In the genomic region with DNA sequence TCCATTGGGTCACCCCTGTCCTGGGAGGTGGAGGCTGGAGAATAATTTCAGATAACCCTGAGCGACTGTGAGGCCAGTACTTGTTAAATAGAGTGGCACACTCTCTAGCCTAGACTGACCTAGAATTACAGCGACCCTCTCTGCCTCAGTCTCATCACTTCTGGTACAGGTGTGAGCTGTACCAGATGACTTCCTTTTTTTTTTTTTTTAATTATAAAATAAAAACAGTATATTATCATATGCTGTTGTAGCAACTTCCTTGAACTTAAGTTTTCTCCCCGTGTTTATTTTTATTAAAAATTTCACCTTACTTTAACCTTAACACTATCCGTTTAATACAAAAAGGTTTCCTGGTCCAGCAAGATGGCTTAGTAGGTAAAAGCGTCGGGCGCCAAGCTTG, we compare ENCODE assay signal across 8 mouse cellular contexts. TPM values are rescaled to one million over a fixed set of nuclear protein-coding genes. Genes with fewer than 3 reads are reported as not detected.
DNase-seq lines count a peak whose midpoint lies in the region; ATAC-seq lines count a peak whose summit lies in the region.
"Had no signal": no experiment of that assay in that cellular context is flagged by ENCODE, and none has a peak within 500 bp of the region (broad histone marks: within the 10 kb centered on the region; RNA-seq: fewer than 3 reads in every experiment).

No protein-coding gene starts in this region.

- H3K4me2 ChIP-seq in neural tube, embryonic 11.5 days (ENCODE audit: low read depth) = peak overlapping the region; percentile 54
- peak overlapping the region; percentile 82 for H3K4me2 ChIP-seq in forebrain, embryonic 13.5 days
- H3K4me2 ChIP-seq in limb, embryonic 15.5 days = peak overlapping the region; percentile 48
- peak overlapping the region; percentile 72 for H3K4me2 ChIP-seq in stomach, embryonic 16.5 days (ENCODE audit: low read depth, low read length)

- H3K9me3 ChIP-seq in neural tube, embryonic 11.5 days (ENCODE audit: control insufficient read depth, low read length) = no peaks in the 10 kb centered on the region
- H3K9me3 ChIP-seq in forebrain, embryonic 13.5 days (replicated peaks) = no peaks in the 10 kb centered on the region
- H3K9me3 ChIP-seq in limb, embryonic 15.5 days = no peaks in the 10 kb centered on the region
- no peaks in the 10 kb centered on the region for H3K9me3 ChIP-seq in stomach, embryonic 16.5 days (replicated peaks; ENCODE audit: control insufficient read depth, low read length)

- H3K27me3 ChIP-seq in neural tube, embryonic 11.5 days (ENCODE audit: control insufficient read depth, insufficient read depth, low read length) = no peaks in the 10 kb centered on the region
- no peaks in the 10 kb centered on the region for H3K27me3 ChIP-seq in forebrain, embryonic 13.5 days
- H3K27me3 ChIP-seq in limb, embryonic 15.5 days = no peaks in the 10 kb centered on the region
- no peaks in the 10 kb centered on the region for H3K27me3 ChIP-seq in stomach, embryonic 16.5 days (ENCODE audit: control insufficient read depth, insufficient read depth, low read length)

- no peak overlapping the region for H3K27ac ChIP-seq in neural tube, embryonic 11.5 days (ENCODE audit: low read depth, low read length)
- peak overlapping the region; percentile 90; the same call in 1 of the 2 replicates for H3K27ac ChIP-seq in forebrain, embryonic 13.5 days
- peak overlapping the region; percentile 99 for H3K27ac ChIP-seq in limb, embryonic 15.5 days
- H3K27ac ChIP-seq in stomach, embryonic 16.5 days (ENCODE audit: low read length) = peak overlapping the region; percentile 100

- H3K9ac ChIP-seq in neural tube, embryonic 11.5 days (ENCODE audit: low read length) = no peak overlapping the region; the same call in 1 of the 2 replicates
- H3K9ac ChIP-seq in forebrain, embryonic 13.5 days = peak overlapping the region; percentile 70; the same call in 1 of the 2 replicates
- H3K9ac ChIP-seq in limb, embryonic 15.5 days = peak overlapping the region; percentile 98
- peak overlapping the region; percentile 98 for H3K9ac ChIP-seq in stomach, embryonic 16.5 days (ENCODE audit: low read length)

- 15% methylated on average over 7 of the region's 7 CpGs for WGBS in neural tube, embryonic 11.5 days
- WGBS in forebrain, embryonic 13.5 days = 14% methylated on average over 7 of the region's 7 CpGs
- 10% methylated on average over 7 of the region's 7 CpGs for WGBS in limb, embryonic 15.5 days
- WGBS in stomach, embryonic 16.5 days = 8% methylated on average over 7 of the region's 7 CpGs

- ATAC-seq in neural tube, embryonic 11.5 days (ENCODE audit: insufficient read depth, low FRiP score, low TSS enrichment) = no peak
- ATAC-seq in forebrain, embryonic 13.5 days = no peak
- no peak for ATAC-seq in limb, embryonic 15.5 days (ENCODE audit: insufficient number of reproducible peaks, low FRiP score, low TSS enrichment, low read depth)
- no peak for ATAC-seq in stomach, embryonic 16.5 days (ENCODE audit: insufficient read depth, low FRiP score)

- DNase-seq in neural tube, embryonic 11.5 days (ENCODE audit: low spot score) = no peak
- DNase-seq in neural tube, embryonic 10.5 days (ENCODE audit: extremely low spot score, low spot score) = no peak
- no peak for DNase-seq in right cerebral cortex, postnatal 36 days (ENCODE audit: low spot score in 2 of 2)
- DNase-seq in gastrocnemius, adult 8-10 months (ENCODE audit: low spot score in 2 of 2) = no peak
- DNase-seq: cerebellum, adult 11 months had no signal

- H3K4me3 ChIP-seq in neural tube, embryonic 11.5 days (ENCODE audit: low read depth, low read length) = peak overlapping the region; percentile 99
- H3K4me3 ChIP-seq in forebrain, embryonic 13.5 days = peak overlapping the region; percentile 100
- peak overlapping the region; percentile 97 for H3K4me3 ChIP-seq in limb, embryonic 15.5 days
- H3K4me3 ChIP-seq in stomach, embryonic 16.5 days (replicated peaks; ENCODE audit: low read length) = peak overlapping the region; percentile 87

- peaks cover 10% of the 10 kb centered on the region for H3K4me1 ChIP-seq in neural tube, embryonic 11.5 days (ENCODE audit: control insufficient read depth, insufficient read depth, low read length)
- peaks cover 27% of the 10 kb centered on the region for H3K4me1 ChIP-seq in forebrain, embryonic 13.5 days
- H3K4me1 ChIP-seq in limb, embryonic 15.5 days = peaks cover 16% of the 10 kb centered on the region; the same call in 1 of the 2 replicates
- H3K4me1 ChIP-seq in stomach, embryonic 16.5 days (ENCODE audit: control insufficient read depth, insufficient read depth, low read length) = peaks cover 3% of the 10 kb centered on the region

- H3K36me3 ChIP-seq in neural tube, embryonic 11.5 days (ENCODE audit: control insufficient read depth, insufficient read depth, low read length) = no peaks in the 10 kb centered on the region
- no peaks in the 10 kb centered on the region for H3K36me3 ChIP-seq in forebrain, embryonic 13.5 days (ENCODE audit: poor library complexity, severe bottlenecking)
- no peaks in the 10 kb centered on the region for H3K36me3 ChIP-seq in limb, embryonic 15.5 days
- H3K36me3 ChIP-seq in stomach, embryonic 16.5 days (ENCODE audit: control insufficient read depth, insufficient read depth, low read length) = no peaks in the 10 kb centered on the region

RNA-seq across cellular contexts. Expression of gene Arf6, which starts 1.0 kb away (rescaled TPM):
- polyA plus RNA-seq in neural tube, embryonic 11.5 days (2014; fragmentation: Nextera tagmentation; extraction: Ambion mirVana) = 52.4 and 55.8 TPM in 2 replicates
- 25.4 and 29.0 TPM in 2 replicates for polyA plus RNA-seq in forebrain, embryonic 13.5 days (2015; fragmentation: Nextera tagmentation; extraction: Ambion mirVana)
- 59.8 and 73.7 TPM in 2 replicates for polyA plus RNA-seq in limb, embryonic 15.5 days (2015; fragmentation: Nextera tagmentation; extraction: Ambion mirVana)
- polyA plus RNA-seq in stomach, embryonic 16.5 days (2015; fragmentation: Nextera tagmentation; extraction: Ambion mirVana) = 39.3 and 42.3 TPM in 2 replicates
- 10 to 100 TPM; 18.4 to 23.3 (median 21.9) TPM for total RNA-seq in gastrocnemius, adult 8-10 months (2022)

RNA-seq across cellular contexts. Expression of gene Gm9887, which starts 1.3 kb away (rescaled TPM):
- polyA plus RNA-seq in neural tube, embryonic 11.5 days (2014; fragmentation: Nextera tagmentation; extraction: Ambion mirVana) = 1.4 and 1.6 TPM in 2 replicates
- polyA plus RNA-seq in forebrain, embryonic 13.5 days (2015; fragmentation: Nextera tagmentation; extraction: Ambion mirVana) = 0.63 and 0.80 TPM in 2 replicates
- polyA plus RNA-seq in limb, embryonic 15.5 days (2015; fragmentation: Nextera tagmentation; extraction: Ambion mirVana) = 1.8 and 2.4 TPM in 2 replicates
- 0.80 and 0.94 TPM in 2 replicates for polyA plus RNA-seq in stomach, embryonic 16.5 days (2015; fragmentation: Nextera tagmentation; extraction: Ambion mirVana)
- under 1 TPM in 1 of 4 experiments, not detected in 3; 0.49 TPM for total RNA-seq in gastrocnemius, adult 8-10 months (2022)

RNA-seq across cellular contexts. Expression of gene Nemf, which starts 14.0 kb away (rescaled TPM):
- 80.3 and 82.1 TPM in 2 replicates for polyA plus RNA-seq in neural tube, embryonic 11.5 days (2014; fragmentation: Nextera tagmentation; extraction: Ambion mirVana)
- 99.3 and 99.9 TPM in 2 replicates for polyA plus RNA-seq in forebrain, embryonic 13.5 days (2015; fragmentation: Nextera tagmentation; extraction: Ambion mirVana)
- polyA plus RNA-seq in limb, embryonic 15.5 days (2015; fragmentation: Nextera tagmentation; extraction: Ambion mirVana) = 84.7 and 88.7 TPM in 2 replicates
- 82.4 and 83.1 TPM in 2 replicates for polyA plus RNA-seq in stomach, embryonic 16.5 days (2015; fragmentation: Nextera tagmentation; extraction: Ambion mirVana)
- 10 to 100 TPM; 15.6 to 21.4 (median 17.5) TPM for total RNA-seq in gastrocnemius, adult 8-10 months (2022)
